Mouse (Mus musculus) c-Kit-positive CD71-positive TER-119-negative erythroid progenitor cells, embryonic 14.5 days (primary cell): ENCODE measurements around the gene Scaf4.
"Not testable (repeated sequence)": the region's sequence is repeated elsewhere in the genome, so short reads cannot be mapped to it uniquely, and the experiment has no call there.

Experiments used
- DNase-seq: peaks from one replicate; pipeline ENCODE4 v3.0.0-alpha.2; 2013; ENCODE audit warnings: low read depth

The Scaf4 gene

DNA sequence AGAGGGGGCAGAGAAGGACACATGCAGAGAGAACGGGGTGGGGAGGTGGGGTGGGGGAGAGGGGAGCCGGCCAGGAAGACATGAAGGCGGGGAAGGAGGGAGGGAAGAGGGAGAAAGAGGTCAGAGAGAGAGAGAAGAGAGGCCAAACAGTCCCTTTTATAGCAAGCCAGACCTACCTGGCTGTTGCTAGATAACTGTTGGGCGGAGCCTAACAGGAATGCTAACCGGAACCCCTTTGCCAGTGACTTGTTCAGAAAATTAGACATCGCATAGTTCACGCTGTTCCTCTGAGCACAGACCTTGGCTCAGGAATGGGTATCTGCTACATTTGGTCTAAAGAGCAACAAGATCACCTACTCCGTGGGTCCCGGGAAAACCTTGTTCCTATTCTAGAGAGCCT lies 6.7 kb upstream of the Scaf4 start:
- DNase-seq = no peak

- DNase-seq = no peak
These were observed 613 bp upstream of the Scaf4 start for GRCm38 (mm10) chr16:90284916-90285315.

DNA sequence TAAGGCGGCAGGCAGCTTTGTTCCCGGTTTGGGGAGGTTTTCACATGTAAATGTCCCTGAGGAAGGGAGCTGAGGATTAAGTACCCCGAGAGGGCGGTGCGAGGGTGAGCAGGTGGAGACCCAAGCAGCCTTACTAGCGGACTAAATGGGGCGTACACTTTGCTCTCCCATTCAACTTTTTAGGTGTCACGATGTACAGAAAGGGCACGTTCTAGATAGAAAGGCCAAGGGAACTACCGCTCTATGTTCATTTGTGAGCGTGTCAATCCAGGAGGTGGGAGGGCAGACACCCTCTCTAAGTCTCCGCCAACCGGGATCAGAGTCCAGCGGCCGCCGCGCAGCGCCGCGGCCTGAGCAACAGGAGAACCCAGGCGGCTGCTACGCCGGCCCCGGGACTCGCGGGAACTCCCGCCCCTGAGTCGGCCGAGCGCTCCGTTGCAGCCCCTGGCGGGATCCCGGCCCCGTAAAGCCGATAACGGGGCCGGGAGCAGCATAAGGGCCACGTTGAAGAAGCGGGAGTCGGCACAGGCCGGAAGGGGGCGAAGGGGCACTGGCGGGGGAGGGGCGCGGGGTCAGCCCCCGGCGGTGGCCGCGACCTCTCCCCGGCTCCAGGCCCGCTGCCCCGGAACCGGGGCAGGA lies 918 bp downstream of the Scaf4 start:
- DNase-seq = no peak

- no peak for DNase-seq
These were observed 1.6 kb downstream of the Scaf4 start for GRCm38 (mm10) chr16:90282620-90283265.

DNA sequence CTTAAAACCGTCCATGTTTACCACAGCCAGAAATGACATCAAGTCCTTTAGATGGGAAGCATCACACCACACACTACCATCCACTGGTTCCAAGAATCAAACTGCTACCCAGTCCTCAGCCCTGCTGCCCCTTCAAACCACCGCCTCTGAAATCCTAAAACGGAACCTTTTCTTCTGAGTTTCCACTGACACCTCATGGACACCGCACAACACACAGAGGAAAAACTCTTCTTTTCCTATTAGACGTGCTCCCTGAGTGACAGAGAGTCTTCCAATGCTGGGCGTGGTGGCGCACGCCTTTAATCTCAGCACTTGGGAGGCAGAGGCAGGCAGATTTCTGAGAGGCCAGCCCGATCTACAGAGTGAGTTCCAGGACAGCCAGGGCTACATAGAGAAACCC lies 2.9 kb downstream of the Scaf4 start:
- no peak for DNase-seq

GRCm38 (mm10) chr16:90280989-90281388 lies 3.3 kb downstream of the Scaf4 start:
- DNase-seq = no peak

DNA sequence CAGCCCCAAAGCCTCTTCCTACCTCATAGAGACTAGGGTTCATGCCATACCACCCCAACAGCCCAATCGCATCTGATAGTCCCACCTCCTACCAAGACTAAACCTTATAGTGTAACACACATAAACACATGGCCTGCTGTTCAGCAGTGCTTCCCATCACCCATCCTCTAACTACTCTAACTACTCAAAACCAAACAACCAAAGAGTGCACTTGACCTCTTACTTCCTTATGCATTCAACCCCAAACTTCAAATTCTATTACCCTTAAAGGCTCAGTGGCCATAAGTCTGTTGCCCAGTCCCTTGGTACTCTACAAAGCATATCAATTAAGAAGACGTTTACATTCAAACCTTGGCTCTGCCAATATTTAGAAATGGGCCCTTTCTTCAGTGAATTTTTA lies 3.8 kb downstream of the Scaf4 start:
- DNase-seq = no peak

DNA sequence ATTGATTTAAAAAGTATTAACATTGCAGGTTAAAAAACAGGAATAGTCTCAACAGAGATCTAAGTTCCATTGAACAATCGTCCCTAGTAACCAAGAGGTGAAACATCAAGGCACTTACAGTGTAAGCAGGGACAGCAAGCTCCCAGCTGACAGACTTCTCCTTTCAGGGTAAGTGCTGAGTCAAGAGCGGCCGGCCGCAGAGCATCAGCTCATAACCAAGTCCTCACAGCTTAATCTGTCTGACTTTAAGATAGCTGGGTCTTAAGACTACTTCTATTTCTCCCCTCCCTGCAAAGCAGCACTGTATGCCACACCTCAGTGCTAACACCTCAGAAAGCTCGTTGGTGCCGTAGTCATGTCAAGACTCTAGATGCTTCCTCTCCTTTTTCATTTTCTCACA lies 5.2 kb downstream of the Scaf4 start:
- no peak for DNase-seq

- no peak for DNase-seq
These were observed 8.8 kb downstream of the Scaf4 start for GRCm38 (mm10) chr16:90275521-90275920.

DNA sequence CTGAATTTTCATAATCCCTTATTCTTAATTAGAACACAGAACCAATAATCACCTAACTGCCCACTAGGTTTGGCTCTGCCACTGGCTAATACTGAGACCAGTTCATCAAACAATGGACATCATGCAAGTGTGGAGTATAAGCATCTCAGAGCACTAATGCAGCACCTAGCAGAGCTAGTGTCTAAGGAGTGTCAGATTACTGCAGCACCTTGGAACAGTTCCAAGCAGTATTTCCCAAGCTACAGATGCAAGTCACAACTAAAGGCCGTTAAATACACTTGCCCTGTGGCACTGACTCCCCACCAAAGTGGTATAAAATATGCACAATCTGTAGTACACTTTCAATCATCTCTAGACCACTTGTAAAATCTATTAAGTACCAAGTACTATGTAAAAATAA lies 17.7 kb downstream of the Scaf4 start:
- DNase-seq = no peak

DNA sequence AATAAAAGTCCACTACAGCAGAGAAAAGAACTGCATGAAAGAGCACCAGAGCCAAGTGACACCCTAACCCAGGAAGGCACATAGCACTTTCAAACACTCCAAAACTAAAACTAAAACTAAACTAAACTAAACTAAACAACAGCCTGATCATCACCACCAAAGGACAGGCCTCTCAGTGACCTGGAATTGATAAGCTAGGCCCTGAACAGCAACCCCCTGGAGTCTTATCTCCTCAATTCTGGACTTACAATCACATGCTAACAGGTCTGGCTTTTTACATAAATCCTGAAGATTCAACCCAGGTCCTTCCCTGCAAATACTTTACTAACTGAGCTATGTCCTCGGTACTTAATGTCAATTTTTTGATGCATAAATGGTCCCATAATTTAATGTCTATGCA lies 19.2 kb downstream of the Scaf4 start:
- DNase-seq = no peak

GRCm38 (mm10) chr16:90264021-90264420 lies 20.3 kb downstream of the Scaf4 start:
- DNase-seq = no peak

DNA sequence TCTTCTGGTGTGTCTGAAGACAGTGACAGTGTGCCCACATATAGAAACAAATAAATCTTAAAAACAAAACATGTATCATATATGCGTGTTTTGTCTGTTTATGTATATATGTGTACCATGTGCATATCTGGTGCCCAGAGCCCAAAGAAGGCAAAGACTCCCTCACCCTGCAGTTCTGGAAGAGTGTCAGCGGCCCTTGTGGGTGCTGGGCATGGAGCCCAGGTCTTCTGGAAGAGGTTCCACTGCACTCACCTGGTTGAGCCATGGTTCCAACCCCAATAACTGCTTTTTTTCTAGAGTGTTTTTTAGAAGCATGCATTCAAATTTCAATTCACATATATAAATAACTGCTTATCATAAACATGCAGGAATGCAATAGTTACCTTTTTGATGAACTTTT lies 22.5 kb downstream of the Scaf4 start:
- no peak for DNase-seq

GRCm38 (mm10) chr16:90260097-90260496 lies 24.2 kb downstream of the Scaf4 start:
- DNase-seq = no peak

- DNase-seq = no peak
These were observed 24.7 kb downstream of the Scaf4 start for GRCm38 (mm10) chr16:90259623-90260022.

DNA sequence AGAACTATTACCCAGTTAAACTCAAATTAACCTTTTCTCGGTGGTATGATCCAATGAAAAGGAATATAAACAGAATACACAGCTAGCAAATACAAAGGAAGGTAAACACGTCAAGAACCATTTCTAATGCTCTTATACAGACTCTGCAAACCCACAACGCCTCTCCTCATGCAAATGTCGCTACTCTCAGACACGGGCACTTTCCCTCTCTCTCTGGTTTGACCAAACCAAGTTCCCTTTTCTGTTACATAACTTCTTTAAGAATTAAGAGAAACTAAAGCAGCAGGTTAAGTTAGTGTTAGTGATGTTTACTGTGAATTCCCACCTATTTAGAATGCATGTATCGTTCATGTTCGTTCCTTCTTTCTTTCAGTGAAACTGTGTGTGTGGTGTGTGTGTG lies 25.4 kb downstream of the Scaf4 start:
- DNase-seq = no peak

DNA sequence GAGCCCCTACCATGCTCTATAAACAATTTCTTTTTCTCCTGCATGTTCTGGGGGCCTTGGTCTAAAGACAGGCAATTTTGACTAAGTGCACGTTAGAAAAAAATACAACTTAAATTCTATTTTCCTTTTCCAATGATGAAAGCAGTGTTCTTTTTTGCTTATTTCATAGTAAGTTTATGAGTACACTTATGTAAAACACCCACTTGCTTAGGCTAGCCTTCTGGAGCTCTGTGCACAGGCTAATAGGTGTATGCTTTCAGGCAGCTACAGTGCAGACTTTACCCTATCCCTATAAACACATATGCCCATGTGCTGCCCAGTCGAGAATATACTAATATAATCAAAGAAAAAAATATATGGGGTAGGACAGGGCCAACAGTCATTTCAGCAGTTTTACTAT lies 31.8 kb downstream of the Scaf4 start:
- no peak for DNase-seq

GRCm38 (mm10) chr16:90251256-90251655 lies 33.0 kb downstream of the Scaf4 start:
- not testable (repeated sequence) for DNase-seq

- no peak for DNase-seq
These were observed 34.2 kb downstream of the Scaf4 start for GRCm38 (mm10) chr16:90250099-90250498.

GRCm38 (mm10) chr16:90242426-90243304 lies 41.6 kb downstream of the Scaf4 start:
- no peak for DNase-seq

GRCm38 (mm10) chr16:90241875-90242274 lies 42.4 kb downstream of the Scaf4 start:
- no peak for DNase-seq

GRCm38 (mm10) chr16:90239128-90239746 lies 45.1 kb downstream of the Scaf4 start:
- DNase-seq = no peak

GRCm38 (mm10) chr16:90235188-90235587 lies 49.1 kb downstream of the Scaf4 start:
- DNase-seq = no peak
